ENCODE assay signal across 23 mouse cellular contexts in genomic region chr19:28374524-28374923, GRCm38 (mm10).
"Had no signal": no experiment of that assay in that cellular context is flagged by ENCODE, and none has a peak within 500 bp of the region (broad histone marks: within the 10 kb centered on the region; RNA-seq: fewer than 3 reads in every experiment).

No protein-coding gene starts in this region.

- H3K9ac ChIP-seq: limb, embryonic 12.5 days; limb, embryonic 15.5 days; liver, embryonic 14.5 days; liver, postnatal 0 days; lung, embryonic 14.5 days; midbrain, embryonic 13.5 days; neural tube, embryonic 13.5 days; stomach, embryonic 15.5 days had no signal

- H3K4me1 ChIP-seq: neural tube, embryonic 13.5 days had no signal

- H3K9me3 ChIP-seq: limb, embryonic 12.5 days; limb, embryonic 15.5 days; midbrain, embryonic 13.5 days; neural tube, embryonic 13.5 days; stomach, embryonic 15.5 days had no signal

- DNase-seq: kidney, adult 18-20 months; kidney, postnatal 10 days; kidney, postnatal 36 days; left cerebral cortex, postnatal 4 days; liver, postnatal 0 days; lung, embryonic 14.5 days; retina, postnatal 1 day; right cerebral cortex, postnatal 25 days; spleen, adult 18-20 months; thymus, adult 2 months; thymus, postnatal 14 days; thymus, postnatal 4 days had no signal

- ATAC-seq: liver, postnatal 0 days; lung, postnatal 0 days; midbrain, embryonic 13.5 days; midbrain, embryonic 16.5 days had no signal

- H3K36me3 ChIP-seq: limb, embryonic 12.5 days; limb, embryonic 15.5 days; midbrain, embryonic 13.5 days; neural tube, embryonic 13.5 days; stomach, embryonic 15.5 days had no signal

- H3K27ac ChIP-seq: limb, embryonic 12.5 days; limb, embryonic 15.5 days; liver, embryonic 14.5 days; macrophage; midbrain, embryonic 13.5 days; neural tube, embryonic 13.5 days; stomach, embryonic 15.5 days had no signal

- H3K4me3 ChIP-seq: limb, embryonic 12.5 days; limb, embryonic 15.5 days; midbrain, embryonic 13.5 days; myocyte; neural tube, embryonic 13.5 days; stomach, embryonic 15.5 days had no signal

- H3K4me2 ChIP-seq: limb, embryonic 12.5 days; limb, embryonic 15.5 days; liver, embryonic 11.5 days; lung, embryonic 14.5 days; midbrain, embryonic 13.5 days; neural tube, embryonic 13.5 days; stomach, embryonic 15.5 days had no signal

- H3K27me3 ChIP-seq: limb, embryonic 12.5 days; limb, embryonic 15.5 days; neural tube, embryonic 13.5 days; stomach, embryonic 15.5 days had no signal
